Mouse (Mus musculus) kidney, adult 2 months (tissue): ENCODE results near the gene Tshz2.

ENCODE experiments used
- CTCF ChIP-seq: fragments of 200-500 bp; conservative IDR thresholded peaks from 2 replicates; pipeline ENCODE4 v1.5.1; 2011; ENCODE audit warnings: low read depth, mild to moderate bottlenecking, control low read depth, low read length, moderate library complexity, mixed read lengths; ENCODE audit not compliant: insufficient read depth, insufficient read length
- POLR2A ChIP-seq: fragments of 200-500 bp; IDR thresholded peaks from one replicate; pipeline ENCODE4 v1.6.1; 2011; ENCODE audit warnings: low read depth, low read length, control low read depth

GRCm38 (mm10) chr2:170002594-170003504 is 370.0 kb downstream of the Tshz2 start:
- TF ChIP-seq CTCF, result no peak; the same call in 1 of the 2 replicates
- TF ChIP-seq POLR2A, result no peak
